In the genomic region with DNA sequence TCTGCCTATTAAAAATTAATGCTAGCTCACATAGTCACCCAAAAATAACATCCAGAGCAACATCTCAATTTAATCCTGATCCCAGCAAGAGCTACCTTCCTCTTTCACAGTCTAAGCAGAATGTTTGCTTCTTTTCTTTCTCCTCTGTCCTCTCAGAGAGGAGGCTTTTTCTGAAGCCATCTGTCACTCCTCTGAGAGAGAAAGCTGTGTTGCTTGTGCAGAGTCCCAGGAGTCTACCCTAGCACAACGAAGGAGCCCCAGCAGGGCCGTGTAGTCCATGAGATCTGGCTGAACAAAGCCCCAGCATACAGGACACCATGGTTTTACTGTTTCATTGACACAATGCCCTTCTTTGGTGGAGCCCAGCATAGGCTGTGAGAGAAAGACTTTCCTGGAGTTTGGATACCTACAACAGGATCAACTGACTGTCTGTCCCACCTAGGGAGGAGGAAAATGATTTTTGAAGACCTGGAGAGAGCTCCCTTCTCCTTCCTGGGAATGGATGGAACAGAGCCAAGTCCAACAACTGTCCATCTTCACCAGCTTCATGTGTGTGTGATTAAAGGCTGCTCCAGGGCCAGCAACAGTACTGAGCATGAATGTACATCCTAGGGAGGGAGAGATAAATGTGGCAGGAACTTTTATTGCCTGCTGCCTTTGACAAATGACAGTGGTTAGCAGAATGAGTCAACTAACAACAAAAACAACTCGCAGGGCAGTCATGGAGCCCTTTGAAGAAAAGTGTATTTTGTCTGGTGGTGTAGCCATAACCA, we compare ENCODE assay signal across 14 mouse cellular contexts.
DNase-seq lines count a peak whose midpoint lies in the region; ATAC-seq and TF ChIP-seq lines count a peak whose summit lies in the region.
"Had no signal": no experiment of that assay in that cellular context is flagged by ENCODE, and none has a peak within 500 bp of the region (broad histone marks: within the 10 kb centered on the region; RNA-seq: fewer than 3 reads in every experiment).

No protein-coding gene starts in this region.

- H3K27ac ChIP-seq in heart, embryonic 13.5 days (replicated peaks) = 0 out of 2 replicates have a peak overlapping the region, but pooled peaks have one; percentile 24
- peak overlapping the region; percentile 11 for H3K27ac ChIP-seq in midbrain, embryonic 12.5 days (replicated peaks)
- no peak overlapping the region for H3K27ac ChIP-seq in midbrain, postnatal 0 days (ENCODE audit: low read depth, low read length)
- H3K27ac ChIP-seq in neural tube, embryonic 13.5 days (replicated peaks) = peak overlapping the region; percentile 67

- H3K36me3 ChIP-seq in heart, embryonic 13.5 days = no peaks in the 10 kb centered on the region
- no peaks in the 10 kb centered on the region for H3K36me3 ChIP-seq in midbrain, embryonic 12.5 days
- H3K36me3 ChIP-seq in midbrain, postnatal 0 days (ENCODE audit: insufficient read depth, low read length) = no peaks in the 10 kb centered on the region
- H3K36me3 ChIP-seq in neural tube, embryonic 13.5 days = no peaks in the 10 kb centered on the region

- WGBS in heart, embryonic 13.5 days = 37% methylated on average over 3 of the region's 3 CpGs
- 57% methylated on average over 3 of the region's 3 CpGs for WGBS in midbrain, embryonic 12.5 days
- 38% methylated on average over 3 of the region's 3 CpGs for WGBS in midbrain, postnatal 0 days
- WGBS in neural tube, embryonic 13.5 days = 17% methylated on average over 3 of the region's 3 CpGs

- no peak overlapping the region for H3K9ac ChIP-seq in heart, embryonic 13.5 days
- no peak overlapping the region for H3K9ac ChIP-seq in midbrain, embryonic 12.5 days (replicated peaks)
- no peak overlapping the region for H3K9ac ChIP-seq in midbrain, postnatal 0 days (replicated peaks; ENCODE audit: low read length, poor library complexity, severe bottlenecking)
- H3K9ac ChIP-seq in neural tube, embryonic 13.5 days = no peak overlapping the region

- intact Hi-C loops in heart, postnatal 36 days (cut with DNase I) = no loop called here

- no peak overlapping the region for H3K4me3 ChIP-seq in heart, embryonic 13.5 days
- no peak overlapping the region for H3K4me3 ChIP-seq in midbrain, embryonic 12.5 days
- H3K4me3 ChIP-seq in midbrain, postnatal 0 days (ENCODE audit: low read depth, low read length) = no peak overlapping the region
- no peak overlapping the region for H3K4me3 ChIP-seq in neural tube, embryonic 13.5 days
- H3K4me3 ChIP-seq: myocyte had no signal

- TF ChIP-seq CTCF in midbrain, postnatal 0 days (IDR thresholded peaks at IDR 0.05) = no peak

- H3K9me3 ChIP-seq in heart, embryonic 13.5 days = no peaks in the 10 kb centered on the region
- no peaks in the 10 kb centered on the region for H3K9me3 ChIP-seq in midbrain, embryonic 12.5 days
- H3K9me3 ChIP-seq in midbrain, postnatal 0 days (ENCODE audit: low read length) = no peaks in the 10 kb centered on the region
- no peaks in the 10 kb centered on the region for H3K9me3 ChIP-seq in neural tube, embryonic 13.5 days

- H3K4me2 ChIP-seq in heart, embryonic 13.5 days = no peak overlapping the region
- no peak overlapping the region for H3K4me2 ChIP-seq in midbrain, embryonic 12.5 days (replicated peaks)
- H3K4me2 ChIP-seq in midbrain, postnatal 0 days (ENCODE audit: low read depth, low read length, poor library complexity, severe bottlenecking) = no peak overlapping the region
- no peak overlapping the region for H3K4me2 ChIP-seq in neural tube, embryonic 13.5 days

- H3K27me3 ChIP-seq in heart, embryonic 13.5 days (replicated peaks) = peaks cover 40% of the 10 kb centered on the region
- H3K27me3 ChIP-seq in midbrain, embryonic 12.5 days = peaks cover 3% of the 10 kb centered on the region; the same call in 1 of the 2 replicates
- H3K27me3 ChIP-seq in midbrain, postnatal 0 days (ENCODE audit: insufficient read depth, low read length) = no peaks in the 10 kb centered on the region
- H3K27me3 ChIP-seq in neural tube, embryonic 13.5 days = no peaks in the 10 kb centered on the region

- DNase-seq in heart, postnatal 36 days = no peak
- DNase-seq in midbrain, postnatal 0 days (ENCODE audit: low spot score) = no peak
- peak; percentile 45 to 56 for DNase-seq in cerebellum, postnatal 10 days
- no peak for DNase-seq in lung, postnatal 10 days
- DNase-seq: heart, adult 11 months; heart, postnatal 14 days; kidney, adult 9 months; liver; lung, postnatal 14 days; retina, postnatal 1 day had no signal

- peaks cover 9% of the 10 kb centered on the region; the same call in 1 of the 2 replicates for H3K4me1 ChIP-seq in heart, embryonic 13.5 days
- H3K4me1 ChIP-seq in midbrain, embryonic 12.5 days = peaks cover 10% of the 10 kb centered on the region; the same call in 1 of the 2 replicates
- no peaks in the 10 kb centered on the region; the same call in 1 of the 2 replicates for H3K4me1 ChIP-seq in midbrain, postnatal 0 days (ENCODE audit: insufficient read depth, low read length)
- H3K4me1 ChIP-seq in neural tube, embryonic 13.5 days (replicated peaks) = peaks cover 10% of the 10 kb centered on the region; the same call in 1 of the 2 replicates

- ATAC-seq in heart, embryonic 13.5 days (ENCODE audit: extremely low read depth, insufficient number of reproducible peaks, low FRiP score, low TSS enrichment) = no peak
- no peak for ATAC-seq in midbrain, embryonic 12.5 days (ENCODE audit: low FRiP score, low read depth)
- ATAC-seq in midbrain, postnatal 0 days (ENCODE audit: low FRiP score) = no peak
- ATAC-seq in neural tube, embryonic 13.5 days (ENCODE audit: low read depth) = no peak

Comparison
In these comparisons a context has a peak if more than half of its experiments do, and no peak if none do; other contexts are left out.
1. DNase-seq: peak in cerebellum, postnatal 10 days (2 of 2); none in heart, postnatal 36 days (0 of 2), midbrain, postnatal 0 days (single experiment) and lung, postnatal 10 days (single experiment).